13 mouse cellular contexts compared by ENCODE assay signal in the genomic region with DNA sequence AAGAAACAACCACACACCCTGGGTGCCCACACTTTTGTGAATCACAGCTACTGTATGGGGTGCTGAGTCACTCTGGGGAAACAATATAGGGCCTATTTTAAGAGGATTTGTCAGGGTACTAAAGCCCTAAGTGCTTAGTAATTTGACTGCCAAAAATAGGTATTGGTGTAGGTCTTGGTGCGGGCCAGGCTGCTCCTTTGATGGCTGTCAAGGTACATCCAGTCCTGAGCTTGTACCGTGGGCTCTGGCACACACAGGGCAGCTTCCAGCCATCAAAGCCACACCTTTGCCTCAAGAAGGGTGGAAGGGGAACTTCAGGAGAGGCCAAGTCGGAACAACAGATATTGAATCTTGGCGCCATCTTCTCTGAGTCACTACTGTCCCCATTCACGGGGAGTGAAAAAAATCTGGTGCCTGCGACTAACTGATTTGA.
DNase-seq lines count a peak whose midpoint lies in the region; ATAC-seq and TF ChIP-seq lines count a peak whose summit lies in the region.
"Had no signal": no experiment of that assay in that cellular context is flagged by ENCODE, and none has a peak within 500 bp of the region (broad histone marks: within the 10 kb centered on the region; RNA-seq: fewer than 3 reads in every experiment).

No protein-coding gene starts in this region.

- H3K27me3 ChIP-seq in heart, postnatal 0 days (ENCODE audit: control insufficient read depth, insufficient read depth, low read length) = no peaks in the 10 kb centered on the region
- no peaks in the 10 kb centered on the region for H3K27me3 ChIP-seq in heart, embryonic 12.5 days (replicated peaks)
- H3K27me3 ChIP-seq in stomach, embryonic 16.5 days (ENCODE audit: control insufficient read depth, insufficient read depth, low read length) = no peaks in the 10 kb centered on the region
- H3K27me3 ChIP-seq in stomach, postnatal 0 days (ENCODE audit: control insufficient read depth, insufficient read depth, low read length) = no peaks in the 10 kb centered on the region
- 0 out of 2 replicates have a peak, but pooled peaks cover 14% of the 10 kb centered on the region for H3K27me3 ChIP-seq in liver, embryonic 12.5 days (replicated peaks)
- H3K27me3 ChIP-seq: midbrain, embryonic 13.5 days; neural tube, embryonic 13.5 days; stomach, embryonic 15.5 days had no signal

- 0 out of 2 replicates have a peak, but pooled peaks cover 2% of the 10 kb centered on the region for H3K4me1 ChIP-seq in heart, postnatal 0 days (ENCODE audit: control insufficient read depth, insufficient read depth)
- peaks cover 23% of the 10 kb centered on the region for H3K4me1 ChIP-seq in heart, embryonic 12.5 days (replicated peaks)
- H3K4me1 ChIP-seq in stomach, embryonic 16.5 days (ENCODE audit: control insufficient read depth, insufficient read depth, low read length) = peaks cover 10% of the 10 kb centered on the region
- peaks cover 3% of the 10 kb centered on the region; the same call in 1 of the 2 replicates for H3K4me1 ChIP-seq in stomach, postnatal 0 days (replicated peaks; ENCODE audit: control insufficient read depth, insufficient read depth)
- peaks cover 57% of the 10 kb centered on the region for H3K4me1 ChIP-seq in liver, embryonic 12.5 days
- H3K4me1 ChIP-seq: neural tube, embryonic 13.5 days; stomach, embryonic 15.5 days had no signal

- TF ChIP-seq CTCF in heart, postnatal 0 days (IDR thresholded peaks at IDR 0.05; ENCODE audit: low read depth) = no peak
- TF ChIP-seq CTCF in stomach, postnatal 0 days (IDR thresholded peaks at IDR 0.05; ENCODE audit: low read depth) = no peak

- 68% methylated on average over 6 of the region's 6 CpGs for WGBS in heart, postnatal 0 days
- WGBS in heart, embryonic 12.5 days = 65% methylated on average over 6 of the region's 6 CpGs
- WGBS in stomach, embryonic 16.5 days = 78% methylated on average over 6 of the region's 6 CpGs
- 78% methylated on average over 6 of the region's 6 CpGs for WGBS in stomach, postnatal 0 days
- WGBS in liver, embryonic 12.5 days (ENCODE audit: insufficient replicate concordance) = 63% methylated on average over 6 of the region's 6 CpGs

- H3K4me3 ChIP-seq in heart, postnatal 0 days (ENCODE audit: low read depth, low read length) = no peak overlapping the region
- H3K4me3 ChIP-seq in heart, embryonic 12.5 days = no peak overlapping the region
- H3K4me3 ChIP-seq in stomach, embryonic 16.5 days (replicated peaks; ENCODE audit: low read length) = no peak overlapping the region
- H3K4me3 ChIP-seq in stomach, postnatal 0 days (ENCODE audit: low read depth, low read length) = no peak overlapping the region
- H3K4me3 ChIP-seq in liver, embryonic 12.5 days = peak overlapping the region; percentile 18; the same call in 1 of the 2 replicates
- H3K4me3 ChIP-seq: midbrain, embryonic 13.5 days; neural tube, embryonic 13.5 days; stomach, embryonic 15.5 days had no signal

- H3K9me3 ChIP-seq in heart, postnatal 0 days (replicated peaks; ENCODE audit: control insufficient read depth, low read length) = no peaks in the 10 kb centered on the region
- no peaks in the 10 kb centered on the region for H3K9me3 ChIP-seq in heart, embryonic 12.5 days (replicated peaks)
- no peaks in the 10 kb centered on the region for H3K9me3 ChIP-seq in stomach, embryonic 16.5 days (replicated peaks; ENCODE audit: control insufficient read depth, low read length)
- H3K9me3 ChIP-seq in stomach, postnatal 0 days (ENCODE audit: control insufficient read depth, low read length) = no peaks in the 10 kb centered on the region
- no peaks in the 10 kb centered on the region for H3K9me3 ChIP-seq in liver, embryonic 12.5 days (replicated peaks)
- H3K9me3 ChIP-seq: midbrain, embryonic 13.5 days; neural tube, embryonic 13.5 days; stomach, embryonic 15.5 days had no signal

- TF ChIP-seq EP300 in heart, postnatal 0 days (IDR thresholded peaks at IDR 0.05; ENCODE audit: low read depth) = no peak
- TF ChIP-seq EP300 in stomach, postnatal 0 days (optimal IDR thresholded peaks at IDR 0.05) = no peak

- no peak overlapping the region for H3K27ac ChIP-seq in heart, postnatal 0 days (ENCODE audit: low read depth)
- no peak overlapping the region for H3K27ac ChIP-seq in heart, embryonic 12.5 days (ENCODE audit: poor library complexity, severe bottlenecking)
- H3K27ac ChIP-seq in stomach, embryonic 16.5 days (ENCODE audit: low read length) = peak overlapping the region; percentile 18; the same call in 1 of the 2 replicates
- no peak overlapping the region for H3K27ac ChIP-seq in stomach, postnatal 0 days (replicated peaks)
- peak overlapping the region; percentile 93 for H3K27ac ChIP-seq in liver, embryonic 12.5 days
- H3K27ac ChIP-seq: midbrain, embryonic 13.5 days; neural tube, embryonic 13.5 days; stomach, embryonic 15.5 days had no signal

- ATAC-seq in heart, postnatal 0 days (ENCODE audit: insufficient read depth, low read depth) = peak; percentile 36; the same call in 1 of the 2 replicates
- no peak for ATAC-seq in heart, embryonic 12.5 days (ENCODE audit: insufficient number of reproducible peaks, low FRiP score)
- 0 out of 2 replicates have a peak, but pooled peaks have one; percentile 25 for ATAC-seq in stomach, embryonic 16.5 days (ENCODE audit: insufficient read depth, low FRiP score)
- no peak for ATAC-seq in stomach, postnatal 0 days (ENCODE audit: low FRiP score, low TSS enrichment)
- no peak for ATAC-seq in liver, embryonic 12.5 days
- ATAC-seq in activated CD4-positive, CD25-positive, alpha-beta regulatory T cell, adult 4 months = no peak
- ATAC-seq in cerebellum, adult (ENCODE audit: insufficient number of reproducible peaks, low FRiP score, low TSS enrichment) = no peak
- ATAC-seq: forebrain, embryonic 16.5 days; midbrain, embryonic 13.5 days had no signal

- no peaks in the 10 kb centered on the region for H3K36me3 ChIP-seq in heart, postnatal 0 days (replicated peaks; ENCODE audit: control insufficient read depth, insufficient read depth, low read length)
- no peaks in the 10 kb centered on the region for H3K36me3 ChIP-seq in heart, embryonic 12.5 days
- H3K36me3 ChIP-seq in stomach, embryonic 16.5 days (ENCODE audit: control insufficient read depth, insufficient read depth, low read length) = no peaks in the 10 kb centered on the region
- H3K36me3 ChIP-seq in stomach, postnatal 0 days (ENCODE audit: control insufficient read depth, insufficient read depth, low read length) = no peaks in the 10 kb centered on the region
- no peaks in the 10 kb centered on the region for H3K36me3 ChIP-seq in liver, embryonic 12.5 days
- H3K36me3 ChIP-seq: midbrain, embryonic 13.5 days; neural tube, embryonic 13.5 days; stomach, embryonic 15.5 days had no signal

- no peak overlapping the region for H3K9ac ChIP-seq in heart, postnatal 0 days (replicated peaks; ENCODE audit: low read depth, low read length)
- no peak overlapping the region for H3K9ac ChIP-seq in heart, embryonic 12.5 days
- no peak overlapping the region for H3K9ac ChIP-seq in stomach, embryonic 16.5 days (ENCODE audit: low read length)
- H3K9ac ChIP-seq in stomach, postnatal 0 days (ENCODE audit: low read length) = no peak overlapping the region
- peak overlapping the region; percentile 68 for H3K9ac ChIP-seq in liver, embryonic 12.5 days
- H3K9ac ChIP-seq: midbrain, embryonic 13.5 days; neural tube, embryonic 13.5 days; stomach, embryonic 15.5 days had no signal

- H3K4me2 ChIP-seq in heart, postnatal 0 days (ENCODE audit: low read depth, low read length) = no peak overlapping the region
- H3K4me2 ChIP-seq in heart, embryonic 12.5 days = no peak overlapping the region
- H3K4me2 ChIP-seq in stomach, embryonic 16.5 days (ENCODE audit: low read depth, low read length) = no peak overlapping the region
- H3K4me2 ChIP-seq in stomach, postnatal 0 days (replicated peaks; ENCODE audit: low read depth) = no peak overlapping the region
- H3K4me2 ChIP-seq in liver, embryonic 12.5 days = peak overlapping the region; percentile 65
- H3K4me2 ChIP-seq: midbrain, embryonic 13.5 days; neural tube, embryonic 13.5 days; stomach, embryonic 15.5 days had no signal

- DNase-seq in heart, postnatal 0 days (ENCODE audit: low spot score) = no peak
- no peak for DNase-seq in stomach, postnatal 0 days (ENCODE audit: low spot score)
- DNase-seq: kidney, postnatal 25 days; lung, postnatal 14 days had no signal

Comparison
In these comparisons a context has a peak if more than half of its experiments do, and no peak if none do; other contexts are left out.
1. ATAC-seq: peak in heart, postnatal 0 days (single experiment) and stomach, embryonic 16.5 days (single experiment); none in heart, embryonic 12.5 days (single experiment), stomach, postnatal 0 days (single experiment), liver, embryonic 12.5 days (single experiment), activated CD4-positive, CD25-positive, alpha-beta regulatory T cell, adult 4 months (single experiment) and cerebellum, adult (single experiment).
2. H3K27ac ChIP-seq: peak in stomach, embryonic 16.5 days (single experiment) and liver, embryonic 12.5 days (single experiment); none in heart, postnatal 0 days (single experiment), heart, embryonic 12.5 days (single experiment) and stomach, postnatal 0 days (single experiment).